Mouse (Mus musculus): Measurements from ENCODE around the gene Gm20425. TPM values are rescaled to one million over a fixed set of nuclear protein-coding genes. Genes with fewer than 3 reads are reported as not detected.

The Gm20425 gene
- total RNA-seq, 4 experiments from 2014 or later, result 2.0 to 6.9 (median 3.6) TPM

DNA sequence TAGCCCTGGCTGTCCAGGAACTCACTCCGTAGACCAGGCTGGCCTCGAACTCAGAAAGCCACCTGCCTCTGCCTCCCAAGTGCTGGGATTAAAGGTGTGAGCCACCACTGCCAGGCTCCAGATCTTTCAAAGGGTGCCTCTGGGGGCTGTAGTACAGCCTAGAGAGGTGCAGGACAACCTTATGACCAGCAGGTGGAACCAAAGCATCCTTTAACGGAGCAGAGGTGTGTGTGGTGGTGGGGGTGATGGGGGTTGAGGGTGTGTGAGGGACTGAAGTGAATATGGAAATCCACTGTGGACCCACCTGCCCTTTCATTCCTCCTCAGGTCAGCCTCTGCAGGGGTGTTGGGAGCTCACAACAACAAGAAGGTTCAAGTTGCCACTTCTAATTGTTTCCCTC is 4.6 kb downstream of the Gm20425 start:
- no peak for DNase-seq (ENCODE audit: low spot score in 2 of 2)

DNA sequence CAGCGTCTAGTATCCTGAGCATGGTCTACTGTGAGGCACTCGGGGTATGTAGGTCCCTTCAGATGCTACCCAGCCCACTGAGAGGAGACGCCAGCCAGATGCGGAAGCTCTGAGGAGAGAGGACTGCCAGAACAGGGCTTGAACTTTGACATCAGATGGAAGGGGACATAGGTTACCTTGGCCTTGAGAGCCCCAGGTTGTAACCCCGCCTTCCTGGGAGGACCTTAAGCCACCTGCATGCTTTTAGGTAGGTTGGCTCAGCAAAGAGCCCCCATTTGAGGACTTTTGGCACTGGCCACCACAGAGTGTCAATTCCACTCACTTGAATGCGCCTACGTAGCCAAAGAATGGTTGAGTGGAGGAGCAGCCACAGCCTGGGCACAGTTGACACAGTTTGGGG is 5.4 kb downstream of the Gm20425 start:
- DNase-seq (ENCODE audit: low spot score in 2 of 2), result no peak

DNA sequence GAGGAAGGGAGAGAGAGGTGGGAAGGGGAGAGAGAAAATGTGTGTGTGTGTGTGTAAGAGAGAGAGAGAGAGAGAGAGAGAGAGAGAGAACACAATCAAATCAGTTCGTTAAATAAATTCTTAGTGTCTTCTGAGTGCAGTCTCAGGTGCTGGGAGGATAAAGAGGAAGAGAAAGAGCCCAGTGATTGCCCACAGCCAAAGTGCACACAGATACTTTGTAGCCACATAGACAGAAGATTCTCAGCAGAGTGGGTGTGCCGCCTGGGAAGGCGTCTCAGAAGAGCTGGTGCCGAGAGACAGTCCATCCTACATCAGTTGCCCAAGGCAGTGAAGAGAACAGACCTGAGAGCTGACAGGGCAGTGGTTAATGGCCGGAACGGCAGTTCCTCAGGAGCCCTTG is 15.8 kb downstream of the Gm20425 start:
- no peak for DNase-seq (ENCODE audit: low spot score in 2 of 2)

DNA sequence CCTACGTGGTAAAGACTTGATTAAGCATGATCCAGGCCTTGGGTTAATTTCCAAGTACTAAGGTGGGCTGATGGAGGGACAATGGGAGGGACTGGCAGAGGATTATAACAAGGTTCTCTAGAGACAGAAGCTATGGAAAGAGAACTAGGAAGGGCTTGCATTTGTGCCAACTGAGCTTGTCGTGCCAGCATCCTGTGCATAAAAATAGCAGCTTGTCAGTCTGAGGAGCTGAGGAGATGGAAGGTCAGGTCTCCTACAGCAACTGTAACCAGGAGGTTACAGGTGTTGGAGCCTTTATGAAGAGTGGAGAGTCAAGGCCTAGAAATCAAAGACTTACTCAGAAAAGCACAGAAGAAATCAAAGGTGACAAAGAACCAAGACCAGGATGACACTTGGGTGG is 16.5 kb downstream of the Gm20425 start:
- DNase-seq (ENCODE audit: low spot score in 2 of 2), result no peak

DNA sequence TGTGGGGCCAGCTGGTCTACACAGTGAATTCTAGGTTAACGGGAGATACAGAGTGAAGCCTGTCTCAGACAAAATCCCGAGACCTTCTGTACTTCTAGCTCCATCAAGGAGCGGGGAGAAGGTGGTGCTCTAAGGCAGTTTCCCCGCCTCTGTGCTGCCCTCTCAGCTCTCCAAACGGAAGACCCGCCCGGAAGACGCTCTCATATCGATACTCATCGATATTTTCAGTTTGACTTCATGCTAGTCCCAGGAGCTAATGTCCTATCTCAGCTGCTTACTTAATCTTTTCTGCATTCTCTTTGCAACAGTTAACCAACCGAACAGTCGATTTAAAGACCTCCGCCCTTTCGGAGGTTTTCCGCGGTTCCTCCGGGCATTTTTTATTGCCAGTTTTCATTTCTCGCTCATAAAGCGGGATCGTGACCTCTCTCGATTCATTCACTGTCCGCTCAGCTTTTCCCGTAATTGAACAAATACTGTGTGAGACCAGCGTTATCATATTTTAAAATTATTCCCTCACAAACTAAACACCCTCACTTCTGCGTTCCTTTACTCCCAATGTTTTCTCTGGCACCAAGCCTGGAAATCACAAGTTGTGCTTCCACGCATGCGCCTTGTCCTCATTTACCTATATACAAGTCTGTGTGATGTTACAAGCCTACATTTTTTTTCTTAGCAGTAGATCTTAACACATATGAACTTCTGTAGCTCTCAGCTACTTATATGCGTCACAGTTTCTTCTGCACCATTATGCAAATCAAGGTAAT is 17.3 kb downstream of the Gm20425 start:
- no peak for DNase-seq (ENCODE audit: low spot score in 2 of 2)

DNA sequence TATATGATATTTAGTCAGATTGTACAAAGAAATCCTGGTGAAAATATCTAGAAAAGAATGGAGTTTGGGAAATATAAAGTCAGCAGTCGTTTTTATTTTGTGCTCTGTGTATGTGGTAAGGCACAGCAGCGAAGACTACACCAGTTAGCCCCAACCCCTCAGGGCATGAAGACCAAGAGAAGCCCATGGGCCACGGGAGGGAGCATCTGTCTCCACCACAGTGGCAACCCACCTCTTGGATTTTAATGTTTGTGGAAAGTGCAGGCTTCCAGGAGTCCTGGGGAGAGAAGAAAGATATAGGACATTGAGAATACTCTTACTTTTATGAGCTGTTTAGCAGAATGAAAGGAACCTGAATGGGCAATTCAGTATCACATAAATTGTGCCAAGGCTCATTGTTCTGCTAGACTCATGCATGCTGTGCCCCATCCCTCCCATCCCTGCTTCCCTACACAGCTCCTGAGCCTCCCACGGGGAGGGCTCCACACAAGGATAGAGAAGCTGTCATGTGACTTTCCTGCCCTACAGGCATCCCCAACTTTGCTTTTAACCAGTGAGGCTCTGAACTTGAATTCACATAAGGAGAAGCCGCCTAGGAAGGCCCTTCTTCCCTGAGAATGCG is 21.2 kb downstream of the Gm20425 start:
- DNase-seq (ENCODE audit: low spot score in 2 of 2), result no peak

DNA sequence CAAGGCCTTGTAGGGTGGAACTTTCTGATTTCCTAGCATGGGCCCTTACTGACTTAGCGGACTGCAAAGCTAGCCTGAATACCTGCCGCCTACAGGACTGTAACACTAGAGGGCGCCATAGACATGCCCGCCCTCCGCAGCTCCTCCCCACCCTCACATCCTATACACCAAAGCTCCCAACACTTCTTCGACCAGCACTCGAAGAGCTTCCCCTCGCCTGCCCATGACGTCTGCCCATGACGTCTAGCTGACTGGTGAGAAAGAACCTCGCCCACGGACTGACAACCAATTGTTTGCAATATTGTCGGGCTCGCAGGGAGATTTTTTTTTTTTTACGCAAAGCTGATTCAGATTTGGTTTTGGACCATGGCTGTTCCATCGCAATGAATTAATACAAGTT is 22.3 kb downstream of the Gm20425 start:
- DNase-seq (ENCODE audit: low spot score in 2 of 2), result peak in 1 of 2 experiments; percentile 24

DNA sequence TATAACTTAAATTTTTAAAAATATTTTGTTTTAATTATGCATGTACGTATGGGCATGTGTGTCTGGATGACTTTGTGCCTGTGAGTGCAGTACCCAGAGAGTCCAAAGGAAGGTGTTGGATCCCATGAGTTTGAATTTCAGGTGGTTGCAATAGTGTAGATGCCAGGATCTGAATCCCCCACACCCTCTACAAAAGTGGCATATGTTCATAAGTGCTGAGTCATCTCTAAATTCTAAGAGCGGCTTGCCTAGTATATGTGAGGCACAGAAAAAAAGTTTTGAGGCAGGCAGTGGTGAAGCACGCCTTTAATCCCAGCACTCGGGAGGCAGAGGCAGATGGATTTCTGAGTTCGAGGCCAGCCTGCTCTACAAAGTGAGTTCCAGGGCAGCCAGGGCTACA is 24.3 kb downstream of the Gm20425 start:
- DNase-seq (ENCODE audit: low spot score in 2 of 2), result no peak

DNA sequence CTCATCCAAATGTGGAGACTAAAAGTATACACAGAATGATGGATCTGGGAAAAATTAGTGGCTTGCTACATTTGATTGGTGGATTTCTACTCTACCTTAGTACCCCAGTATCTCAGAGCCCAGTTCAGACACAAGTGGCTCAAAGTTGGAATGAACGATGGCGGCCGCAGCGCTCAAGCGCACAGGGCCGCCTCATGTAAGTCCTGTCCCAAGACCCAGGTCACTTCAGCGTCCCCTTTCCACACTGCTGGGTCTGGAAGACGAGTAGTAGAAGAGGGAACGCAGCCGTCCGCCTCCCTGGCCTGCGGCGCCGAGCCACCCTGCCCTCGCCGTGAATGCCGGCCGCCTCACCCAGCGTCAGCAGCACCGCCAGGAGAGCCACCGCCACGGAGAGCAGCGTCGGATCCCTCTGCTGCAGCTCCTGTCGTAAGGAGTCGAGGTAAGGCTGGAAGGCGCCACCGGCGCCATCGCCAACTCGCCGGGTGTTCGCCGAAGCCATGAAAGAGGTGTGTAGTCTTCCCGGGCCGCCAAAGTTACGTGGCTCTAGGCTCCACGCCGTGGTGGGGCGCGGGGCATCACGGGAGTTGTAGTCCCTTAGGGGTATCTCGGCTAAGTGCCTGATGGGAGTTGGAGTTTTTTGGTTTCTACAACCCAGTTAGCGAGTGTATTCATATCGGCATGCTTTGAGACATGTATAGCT is 28.4 kb downstream of the Gm20425 start, which contains the start of gene Srprb:
Gene Srprb, minus strand, starts transcription at position 577 of the 700 bp plus-strand sequence.
- peak; percentile 85 to 88 for DNase-seq (ENCODE audit: low spot score in 2 of 2)

DNA sequence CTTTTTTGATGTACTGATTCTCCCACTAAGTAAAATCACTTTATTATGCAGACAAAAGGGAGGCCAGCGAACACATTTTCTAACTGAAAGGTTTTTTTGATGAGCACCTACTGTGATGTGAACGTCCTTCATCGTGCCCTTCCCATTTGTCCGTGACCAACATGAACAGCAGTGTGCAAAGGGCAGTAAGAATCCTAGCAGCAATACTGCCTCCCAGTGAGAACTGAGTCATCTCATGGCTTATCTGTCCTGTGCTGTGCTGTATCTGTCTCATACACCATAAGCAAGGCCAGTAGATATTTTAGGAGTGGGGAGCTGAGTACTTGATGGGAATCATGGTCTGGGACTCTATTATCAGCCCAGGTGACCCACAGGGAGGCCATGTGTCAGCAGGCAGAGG is 41.7 kb downstream of the Gm20425 start:
- no peak for DNase-seq (ENCODE audit: low spot score in 2 of 2)

DNA sequence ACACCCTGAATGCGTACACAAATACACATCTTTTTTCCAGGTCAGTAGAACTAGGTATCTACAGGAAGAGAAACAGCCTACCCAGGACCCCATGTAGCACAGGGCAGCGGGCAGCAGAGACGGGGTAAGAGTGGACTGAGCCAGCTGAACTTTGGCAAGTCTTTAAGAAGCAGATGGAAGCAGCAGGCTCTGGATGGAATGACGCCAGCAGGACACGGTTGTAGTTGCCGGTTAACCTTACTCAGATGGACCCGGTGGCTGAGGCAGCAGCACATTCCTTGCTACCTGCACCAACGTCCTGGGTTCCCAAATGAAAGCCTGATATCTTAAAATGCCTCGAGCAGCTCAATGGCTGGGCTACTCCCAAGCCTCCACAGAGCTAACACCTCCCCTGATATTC is 43.4 kb downstream of the Gm20425 start:
- no peak for DNase-seq (ENCODE audit: low spot score in 2 of 2)

DNA sequence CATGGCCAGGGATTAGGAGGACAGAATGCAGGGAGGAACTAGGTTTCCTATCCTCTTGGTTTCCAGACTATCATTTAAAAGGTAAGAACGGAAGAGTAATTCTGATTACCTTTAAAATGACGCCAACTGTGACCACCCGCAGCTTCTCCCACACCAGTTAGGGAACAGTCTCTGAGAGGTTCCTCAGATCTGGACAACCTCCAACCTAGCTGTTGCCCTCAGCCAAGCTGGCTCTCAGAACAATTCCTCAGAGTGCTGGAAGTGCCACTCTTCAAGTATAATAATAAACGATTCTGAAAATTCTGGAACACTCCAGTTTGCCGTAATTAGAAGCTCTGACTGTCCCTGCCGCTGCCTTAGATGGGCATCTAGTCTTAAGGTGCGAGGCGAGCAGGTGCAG is 44.2 kb downstream of the Gm20425 start:
- no peak for DNase-seq (ENCODE audit: low spot score in 2 of 2)

DNA sequence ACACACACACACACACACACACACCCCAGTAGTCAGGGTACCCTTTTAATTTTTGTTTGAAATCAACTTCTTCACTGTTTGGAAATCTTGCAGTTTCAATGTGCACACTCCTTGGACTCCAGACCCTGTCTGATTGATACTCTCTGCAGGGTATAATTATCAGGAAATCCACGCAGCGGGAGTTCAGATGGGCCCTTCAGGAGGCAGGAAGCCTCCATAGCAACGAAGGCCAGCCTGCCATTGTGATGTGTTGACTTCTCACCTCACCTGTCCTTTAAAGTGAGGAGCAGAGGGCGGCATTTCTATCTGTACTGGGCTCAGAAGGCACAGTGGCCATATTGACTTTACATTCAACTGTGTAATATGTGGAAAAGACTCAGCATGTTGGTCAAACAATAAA is 45.3 kb downstream of the Gm20425 start:
- no peak for DNase-seq (ENCODE audit: low spot score in 2 of 2)

DNA sequence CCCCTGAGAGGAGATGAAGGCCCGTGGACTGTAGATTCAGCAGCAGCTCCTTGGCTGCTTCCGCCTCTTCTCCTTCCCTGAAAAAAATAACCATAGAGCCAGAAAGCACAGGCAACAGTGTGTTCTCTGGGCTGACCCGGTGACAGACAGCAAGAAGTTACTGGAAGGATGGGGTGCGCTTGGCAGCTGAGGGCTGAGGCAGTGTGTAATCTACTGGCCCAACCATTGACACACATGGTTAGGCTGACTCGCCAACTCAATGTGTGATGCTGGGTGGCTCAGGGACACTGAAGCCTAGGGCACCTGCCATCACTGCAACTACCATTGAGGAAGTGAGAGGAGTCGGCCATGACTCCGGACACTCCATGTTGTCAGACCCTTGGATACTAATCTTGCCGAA is 48.2 kb downstream of the Gm20425 start:
- DNase-seq (ENCODE audit: low spot score in 2 of 2), result no peak

DNA sequence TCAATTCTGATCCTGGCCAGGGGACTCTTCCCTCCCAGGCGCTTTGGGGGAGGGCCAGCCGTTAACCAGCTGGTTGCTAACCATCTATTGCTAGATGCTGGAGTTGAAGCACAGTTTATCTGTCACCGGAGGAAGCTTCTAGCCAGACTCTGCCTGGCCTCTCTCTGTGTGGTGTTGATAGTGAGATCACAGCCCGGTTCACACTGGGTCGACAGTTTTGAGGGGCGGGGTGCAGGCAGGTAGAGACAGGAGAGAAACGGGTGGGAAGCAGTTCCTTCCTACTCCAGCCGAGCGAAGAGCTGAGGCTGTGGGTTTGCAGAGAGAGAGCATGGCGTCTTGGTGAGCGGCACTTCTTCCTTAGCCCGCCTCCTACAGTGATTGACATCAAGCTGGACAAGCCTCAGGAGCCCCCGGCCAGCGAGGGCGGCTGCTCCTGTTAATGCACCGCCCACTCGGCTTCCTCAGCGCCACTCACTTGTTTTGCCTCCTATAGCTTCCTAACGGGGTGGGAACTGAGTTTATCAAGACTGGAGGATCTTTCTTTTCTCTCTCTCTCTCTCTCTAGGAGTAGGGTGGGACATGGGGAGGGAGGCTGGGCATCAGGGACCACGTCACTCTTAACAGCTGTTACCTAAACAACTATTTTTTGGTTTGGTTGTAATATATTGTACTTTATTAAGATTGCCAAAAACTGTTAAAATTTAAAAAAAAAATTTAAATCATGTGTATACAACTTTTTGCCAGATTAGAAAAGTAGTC is 49.1 kb downstream of the Gm20425 start:
- peak; percentile 39 to 44 for DNase-seq (ENCODE audit: low spot score in 2 of 2)

DNA sequence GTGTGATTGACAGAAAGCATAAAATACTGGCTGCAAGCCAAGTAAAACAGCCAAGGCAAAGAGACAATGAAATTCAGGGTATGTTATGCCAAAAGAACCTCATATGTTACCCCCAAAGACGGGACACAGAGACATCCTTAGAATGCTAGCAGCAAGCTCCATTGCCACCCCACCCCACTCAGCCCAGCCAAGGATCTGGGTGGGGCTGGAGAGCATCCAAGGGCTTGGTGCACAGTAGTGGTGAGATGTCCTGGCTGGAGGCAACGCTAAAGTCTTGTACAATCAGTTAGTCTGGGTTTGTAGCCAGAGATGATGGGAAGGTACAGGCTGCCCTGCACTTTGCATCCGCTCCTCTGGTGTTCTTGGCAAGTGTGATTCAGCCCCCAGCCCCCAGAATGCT is 49.8 kb downstream of the Gm20425 start:
- peak; percentile 43 to 58 for DNase-seq (ENCODE audit: low spot score in 2 of 2)

DNA sequence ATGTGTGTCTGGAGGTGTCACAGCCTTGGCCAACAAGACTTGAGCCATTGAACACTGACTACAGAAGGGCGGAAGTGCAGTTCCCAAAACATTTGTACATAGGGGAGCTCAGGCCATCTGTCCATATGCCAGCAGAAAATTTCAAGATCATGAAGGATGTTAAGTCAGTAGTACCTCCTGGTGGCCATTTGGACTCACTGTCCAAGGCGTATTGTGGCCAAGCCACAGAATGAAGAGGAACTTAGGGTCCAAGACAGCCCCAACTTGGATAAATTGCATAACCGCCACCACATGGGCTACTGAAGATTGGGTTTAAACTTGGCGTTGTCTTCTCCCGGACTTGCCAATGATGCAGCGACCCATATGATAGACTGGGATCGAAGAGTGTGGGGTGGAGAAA is 54.4 kb downstream of the Gm20425 start:
- DNase-seq (ENCODE audit: low spot score in 2 of 2), result no peak

DNA sequence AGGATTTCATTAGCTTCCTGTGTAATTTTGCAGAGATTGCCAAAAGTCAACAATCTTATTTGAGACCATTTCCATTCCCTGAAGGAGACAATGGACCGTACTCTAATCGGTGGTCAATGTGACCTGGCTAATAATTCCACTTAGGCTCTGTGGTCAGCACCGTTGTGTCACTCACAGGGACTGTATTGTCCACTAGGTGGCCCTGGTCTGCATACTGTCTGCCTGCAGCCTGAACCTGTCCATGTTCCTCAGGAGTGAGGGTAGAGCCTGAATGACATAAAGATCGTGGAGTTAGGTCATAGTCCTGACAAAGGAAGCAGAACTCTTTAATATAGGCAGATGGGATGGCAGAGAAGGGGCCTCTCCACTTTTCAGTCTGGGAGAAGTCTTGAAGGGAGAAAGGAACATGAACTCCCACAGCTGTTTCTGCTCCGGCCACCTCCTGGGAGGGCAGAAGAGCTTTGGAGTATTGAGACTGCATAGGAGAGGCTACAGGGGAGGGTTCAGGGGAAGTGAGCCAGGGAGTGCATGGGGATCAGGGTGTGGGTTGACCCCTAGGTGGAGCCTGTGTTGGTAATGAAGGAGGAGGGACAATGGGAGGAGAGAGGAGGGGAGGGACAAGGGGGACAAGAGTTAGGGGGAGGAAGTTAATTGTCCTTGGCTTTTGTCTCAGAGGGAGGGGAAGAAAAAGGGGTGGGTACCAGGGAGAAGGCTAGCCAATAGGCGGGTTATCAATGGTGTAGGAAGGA is 55.2 kb downstream of the Gm20425 start:
- DNase-seq (ENCODE audit: low spot score in 2 of 2), result no peak

DNA sequence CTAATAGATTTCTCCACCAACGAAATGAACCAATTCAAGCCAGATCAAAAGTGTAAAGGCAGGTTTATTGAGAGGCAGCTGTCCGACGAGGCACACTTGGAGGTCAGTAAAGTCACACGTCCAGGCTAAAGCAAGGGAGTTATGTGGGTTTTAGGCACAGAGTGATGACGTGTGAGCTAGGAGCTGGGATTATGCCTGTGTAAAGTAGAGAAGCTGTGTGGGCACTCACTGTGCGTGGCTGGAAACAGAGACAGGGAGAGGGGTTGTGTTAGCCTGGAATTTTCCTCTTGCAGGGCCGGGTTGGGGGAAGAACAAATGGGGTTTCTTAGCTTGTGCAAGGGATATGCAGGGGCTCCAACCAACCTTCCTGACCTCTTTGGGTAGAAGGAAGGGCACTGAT is 61.3 kb downstream of the Gm20425 start:
- no peak for DNase-seq (ENCODE audit: low spot score in 2 of 2)

DNA sequence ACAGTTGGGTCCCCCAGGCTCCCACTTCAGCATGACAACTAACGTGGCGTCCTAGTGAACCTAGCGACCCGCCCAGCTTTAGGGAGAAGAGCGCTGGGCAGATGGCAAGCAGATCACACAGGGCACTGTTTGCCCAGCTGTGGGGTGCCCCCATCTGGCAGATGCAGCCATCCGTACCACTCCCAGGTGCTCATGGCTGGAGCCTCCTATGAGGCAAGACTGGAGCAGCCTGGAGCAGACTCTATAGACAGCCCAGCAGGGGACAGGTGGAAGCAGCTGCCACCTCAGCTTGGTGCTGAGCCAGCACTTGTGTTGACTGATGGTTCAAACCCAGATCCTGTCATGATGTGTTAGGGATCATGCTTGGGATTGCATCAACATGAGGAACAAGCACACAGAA is 62.1 kb downstream of the Gm20425 start:
- no peak for DNase-seq (ENCODE audit: low spot score in 2 of 2)

DNA sequence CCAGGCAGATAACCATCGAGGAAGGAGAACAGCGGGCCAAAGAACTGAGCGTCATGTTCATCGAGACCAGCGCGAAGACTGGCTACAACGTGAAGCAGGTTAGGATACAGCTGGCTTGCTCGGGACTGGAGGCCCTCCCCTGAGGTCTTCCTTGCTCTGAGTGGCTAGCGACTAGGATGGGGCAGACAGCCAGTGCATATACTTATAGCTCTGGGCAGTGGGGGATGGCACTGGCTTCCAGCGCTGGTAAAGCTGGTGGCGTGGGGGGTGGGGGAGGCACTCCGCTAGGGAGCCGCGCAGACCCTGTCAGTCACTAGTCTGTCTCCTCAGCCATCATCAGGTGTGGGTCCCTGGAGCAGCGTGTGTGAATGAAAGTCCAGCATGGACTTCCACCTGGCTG is 66.3 kb downstream of the Gm20425 start:
- DNase-seq (ENCODE audit: low spot score in 2 of 2), result no peak

Data from gastrocnemius, adult 8-10 months (tissue).